Mouse (Mus musculus): ENCODE data around the gene Clec3a. TPM values are rescaled to one million over a fixed set of nuclear protein-coding genes. Genes with fewer than 3 reads are reported as not detected.

Clec3a gene
- polyA plus RNA-seq, 1 experiment, result not detected

DNA sequence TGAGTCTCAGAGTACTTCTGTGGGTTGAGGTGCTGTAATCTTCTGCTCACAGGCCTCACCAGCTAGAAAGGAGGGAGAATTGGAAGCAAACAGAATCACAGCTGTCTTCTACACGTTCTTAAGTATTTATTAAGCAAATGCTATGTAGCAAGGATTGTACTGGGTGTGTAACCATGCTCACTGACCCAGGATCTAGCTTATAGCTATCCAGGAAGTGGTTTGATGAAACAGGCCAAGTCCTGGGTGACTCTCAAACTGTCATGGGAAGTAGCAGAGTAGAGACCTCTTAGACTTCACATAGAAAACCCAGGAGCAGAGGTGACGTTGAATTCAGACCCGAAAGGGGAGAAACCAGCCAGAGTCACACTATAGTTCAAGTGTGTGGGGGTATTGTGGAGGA, 6.5 kb upstream of the Clec3a start:
- Histone ChIP-seq H3K27me3 (ENCODE audit: control insufficient read depth, insufficient read depth, insufficient read length) (no peaks in the 10 kb centered on the region), H3K4me3 (no peak overlapping the region), H3K79me2 (ENCODE audit: control insufficient read depth, insufficient read depth) (no peaks in the 10 kb centered on the region), H3K4me2 (ENCODE audit: low read depth) (no peak overlapping the region), H3ac (ENCODE audit: control insufficient read depth, insufficient read length) (no peak overlapping the region), H3K36me3 (ENCODE audit: control insufficient read depth, insufficient read depth) (no peaks in the 10 kb centered on the region)
- no peak for TF ChIP-seq SRF (IDR thresholded peaks at IDR 0.05; ENCODE audit: control insufficient read depth, insufficient read length, low read depth)
- TF ChIP-seq E2F4 (IDR thresholded peaks at IDR 0.05; ENCODE audit: insufficient read depth), result no peak
- no peak for TF ChIP-seq MYOG (IDR thresholded peaks at IDR 0.05; ENCODE audit: control insufficient read depth in 1 of 3, insufficient read depth in 1 of 3, insufficient read length in 2 of 3, low read depth in 2 of 3)
- TF ChIP-seq CEBPB (IDR thresholded peaks at IDR 0.05; ENCODE audit: insufficient read depth, poor library complexity, severe bottlenecking), result no peak
- no peak for TF ChIP-seq MAX (IDR thresholded peaks at IDR 0.05; ENCODE audit: low read depth)
- no peak for TF ChIP-seq TCF12 (IDR thresholded peaks at IDR 0.05; ENCODE audit: insufficient read depth, poor library complexity, severe bottlenecking)
- TF ChIP-seq POLR2A (IDR thresholded peaks at IDR 0.05; ENCODE audit: insufficient read length, low read depth), result no peak
- TF ChIP-seq TCF3 (IDR thresholded peaks at IDR 0.05; ENCODE audit: insufficient read length, low read depth), result no peak
- TF ChIP-seq REST (IDR thresholded peaks at IDR 0.05; ENCODE audit: insufficient read depth, insufficient read length), result no peak
- TF ChIP-seq POLR2AphosphoS2 (IDR thresholded peaks at IDR 0.05; ENCODE audit: insufficient read length, low read depth), result no peak
- no peak for TF ChIP-seq MYOD1 (IDR thresholded peaks at IDR 0.05; ENCODE audit: control insufficient read depth in 1 of 3, insufficient read length in 2 of 3, low read depth in 2 of 3)
- no peak for TF ChIP-seq USF1 (IDR thresholded peaks at IDR 0.05; ENCODE audit: low read depth)

DNA sequence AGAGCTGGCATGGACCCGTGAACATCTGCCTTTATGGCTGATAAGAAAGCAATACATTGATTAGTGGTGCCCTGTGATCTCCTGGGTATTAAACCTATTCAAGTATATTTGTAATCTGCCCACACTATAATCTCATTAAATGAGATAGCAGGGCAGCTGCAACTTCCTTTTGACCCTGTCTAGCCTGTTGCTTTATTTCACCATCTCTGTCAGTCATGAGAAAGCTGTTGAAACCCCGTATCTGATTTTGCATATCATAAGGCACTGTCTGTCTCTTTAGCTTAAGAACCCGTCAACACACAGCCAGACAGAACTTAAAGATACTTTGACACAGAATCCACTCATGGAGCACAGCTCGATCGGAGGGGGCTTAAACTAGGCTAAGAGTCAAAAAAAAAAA, 600 bp downstream of the Clec3a start:
- Histone ChIP-seq H3K79me2 (ENCODE audit: control insufficient read depth, insufficient read depth) (no peaks in the 10 kb centered on the region), H3K36me3 (ENCODE audit: control insufficient read depth, insufficient read depth) (no peaks in the 10 kb centered on the region), H3K4me3 (no peak overlapping the region), H3K27me3 (ENCODE audit: control insufficient read depth, insufficient read depth, insufficient read length) (no peaks in the 10 kb centered on the region), H3ac (ENCODE audit: control insufficient read depth, insufficient read length) (no peak overlapping the region), H3K4me2 (ENCODE audit: low read depth) (no peak overlapping the region)
- TF ChIP-seq SRF (IDR thresholded peaks at IDR 0.05; ENCODE audit: control insufficient read depth, insufficient read length, low read depth) (no peak), POLR2A (IDR thresholded peaks at IDR 0.05; ENCODE audit: insufficient read length, low read depth) (no peak), MAX (IDR thresholded peaks at IDR 0.05; ENCODE audit: low read depth) (no peak), POLR2AphosphoS2 (IDR thresholded peaks at IDR 0.05; ENCODE audit: insufficient read length, low read depth) (no peak), E2F4 (IDR thresholded peaks at IDR 0.05; ENCODE audit: insufficient read depth) (no peak), USF1 (IDR thresholded peaks at IDR 0.05; ENCODE audit: low read depth) (no peak), MYOG (IDR thresholded peaks at IDR 0.05; ENCODE audit: control insufficient read depth in 1 of 3, insufficient read depth in 1 of 3, insufficient read length in 2 of 3, low read depth in 2 of 3) (no peak), MYOD1 (IDR thresholded peaks at IDR 0.05; ENCODE audit: control insufficient read depth in 1 of 3, insufficient read length in 2 of 3, low read depth in 2 of 3) (no peak), TCF3 (IDR thresholded peaks at IDR 0.05; ENCODE audit: insufficient read length, low read depth) (no peak), TCF12 (IDR thresholded peaks at IDR 0.05; ENCODE audit: insufficient read depth, poor library complexity, severe bottlenecking) (no peak), CEBPB (IDR thresholded peaks at IDR 0.05; ENCODE audit: insufficient read depth, poor library complexity, severe bottlenecking) (no peak), REST (IDR thresholded peaks at IDR 0.05; ENCODE audit: insufficient read depth, insufficient read length) (no peak)

DNA sequence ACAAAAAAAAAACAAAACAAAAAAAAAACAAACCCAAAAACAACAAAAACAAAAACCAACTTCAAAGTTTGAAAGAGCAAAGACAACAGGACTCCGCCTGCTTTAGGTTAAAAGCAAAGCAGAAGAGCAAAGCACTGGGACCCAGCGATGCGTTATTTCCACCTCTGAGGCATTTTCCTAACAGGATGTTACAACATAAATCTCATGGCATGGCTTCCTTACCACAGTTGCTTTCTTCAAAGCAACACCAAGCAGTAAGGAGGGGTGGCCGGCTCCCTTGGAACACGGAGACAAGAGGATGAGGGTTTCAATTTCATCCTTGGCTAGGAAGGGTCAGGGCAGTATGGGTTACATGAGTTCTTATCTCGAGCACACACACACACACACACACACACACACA, 1.0 kb downstream of the Clec3a start:
- no peak overlapping the region for H3K4me3 ChIP-seq
- H3K4me2 ChIP-seq (ENCODE audit: low read depth), result no peak overlapping the region
- H3K36me3 ChIP-seq (ENCODE audit: control insufficient read depth, insufficient read depth), result no peaks in the 10 kb centered on the region
- H3K79me2 ChIP-seq (ENCODE audit: control insufficient read depth, insufficient read depth), result no peaks in the 10 kb centered on the region
- no peak overlapping the region for H3ac ChIP-seq (ENCODE audit: control insufficient read depth, insufficient read length)
- TF ChIP-seq TCF3 (IDR thresholded peaks at IDR 0.05; ENCODE audit: insufficient read length, low read depth) (no peak), REST (IDR thresholded peaks at IDR 0.05; ENCODE audit: insufficient read depth, insufficient read length) (no peak), MYOD1 (IDR thresholded peaks at IDR 0.05; ENCODE audit: control insufficient read depth in 1 of 3, insufficient read length in 2 of 3, low read depth in 2 of 3) (no peak), USF1 (IDR thresholded peaks at IDR 0.05; ENCODE audit: low read depth) (no peak), POLR2A (IDR thresholded peaks at IDR 0.05; ENCODE audit: insufficient read length, low read depth) (no peak), TCF12 (IDR thresholded peaks at IDR 0.05; ENCODE audit: insufficient read depth, poor library complexity, severe bottlenecking) (no peak), POLR2AphosphoS2 (IDR thresholded peaks at IDR 0.05; ENCODE audit: insufficient read length, low read depth) (no peak), MAX (IDR thresholded peaks at IDR 0.05; ENCODE audit: low read depth) (no peak), E2F4 (IDR thresholded peaks at IDR 0.05; ENCODE audit: insufficient read depth) (no peak), SRF (IDR thresholded peaks at IDR 0.05; ENCODE audit: control insufficient read depth, insufficient read length, low read depth) (no peak), MYOG (IDR thresholded peaks at IDR 0.05; ENCODE audit: control insufficient read depth in 1 of 3, insufficient read depth in 1 of 3, insufficient read length in 2 of 3, low read depth in 2 of 3) (no peak), CEBPB (IDR thresholded peaks at IDR 0.05; ENCODE audit: insufficient read depth, poor library complexity, severe bottlenecking) (no peak)
- H3K27me3 ChIP-seq (ENCODE audit: control insufficient read depth, insufficient read depth, insufficient read length), result no peaks in the 10 kb centered on the region

DNA sequence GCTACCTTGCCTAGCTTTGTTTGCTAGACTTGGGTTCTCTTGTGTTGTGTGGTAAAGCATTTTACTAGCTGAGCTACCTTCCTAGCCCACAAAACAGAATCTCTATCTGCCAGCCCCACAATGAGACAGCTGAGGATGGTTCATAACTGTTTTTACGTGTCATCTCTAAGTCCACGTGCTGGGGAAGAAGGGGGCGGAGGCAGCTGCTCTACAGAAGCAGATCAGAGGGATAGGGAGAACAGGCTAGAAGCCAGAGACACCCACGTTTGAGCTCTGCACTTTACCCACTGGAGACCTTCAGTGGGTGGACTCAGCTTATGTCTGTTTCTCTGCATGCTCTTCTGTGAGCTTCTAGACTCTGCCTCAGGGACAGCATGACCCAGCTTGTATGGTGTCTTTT, 3.7 kb downstream of the Clec3a start:
- TF ChIP-seq MYOG (IDR thresholded peaks at IDR 0.05; ENCODE audit: control insufficient read depth in 1 of 3, insufficient read depth in 1 of 3, insufficient read length in 2 of 3, low read depth in 2 of 3), result no peak
- no peak for TF ChIP-seq USF1 (IDR thresholded peaks at IDR 0.05; ENCODE audit: low read depth)
- no peak for TF ChIP-seq TCF12 (IDR thresholded peaks at IDR 0.05; ENCODE audit: insufficient read depth, poor library complexity, severe bottlenecking)
- TF ChIP-seq MYOD1 (IDR thresholded peaks at IDR 0.05; ENCODE audit: control insufficient read depth in 1 of 3, insufficient read length in 2 of 3, low read depth in 2 of 3), result peak in 1 of 3 experiments; percentile 32
- no peak for TF ChIP-seq REST (IDR thresholded peaks at IDR 0.05; ENCODE audit: insufficient read depth, insufficient read length)
- TF ChIP-seq MAX (IDR thresholded peaks at IDR 0.05; ENCODE audit: low read depth), result no peak
- Histone ChIP-seq H3ac (ENCODE audit: control insufficient read depth, insufficient read length) (no peak overlapping the region), H3K36me3 (ENCODE audit: control insufficient read depth, insufficient read depth) (no peaks in the 10 kb centered on the region), H3K79me2 (ENCODE audit: control insufficient read depth, insufficient read depth) (no peaks in the 10 kb centered on the region), H3K27me3 (ENCODE audit: control insufficient read depth, insufficient read depth, insufficient read length) (no peaks in the 10 kb centered on the region), H3K4me2 (ENCODE audit: low read depth) (no peak overlapping the region), H3K4me3 (no peak overlapping the region)

Measured in myocyte (in vitro differentiated cells).